Mouse (Mus musculus): ENCODE results near the gene Cpsf3. TPM values are rescaled to one million over a fixed set of nuclear protein-coding genes. Genes with fewer than 3 reads are reported as not detected.

Gene Cpsf3
- 151 TPM for polyA plus RNA-seq (2017; shearing (Covaris generic))

DNA sequence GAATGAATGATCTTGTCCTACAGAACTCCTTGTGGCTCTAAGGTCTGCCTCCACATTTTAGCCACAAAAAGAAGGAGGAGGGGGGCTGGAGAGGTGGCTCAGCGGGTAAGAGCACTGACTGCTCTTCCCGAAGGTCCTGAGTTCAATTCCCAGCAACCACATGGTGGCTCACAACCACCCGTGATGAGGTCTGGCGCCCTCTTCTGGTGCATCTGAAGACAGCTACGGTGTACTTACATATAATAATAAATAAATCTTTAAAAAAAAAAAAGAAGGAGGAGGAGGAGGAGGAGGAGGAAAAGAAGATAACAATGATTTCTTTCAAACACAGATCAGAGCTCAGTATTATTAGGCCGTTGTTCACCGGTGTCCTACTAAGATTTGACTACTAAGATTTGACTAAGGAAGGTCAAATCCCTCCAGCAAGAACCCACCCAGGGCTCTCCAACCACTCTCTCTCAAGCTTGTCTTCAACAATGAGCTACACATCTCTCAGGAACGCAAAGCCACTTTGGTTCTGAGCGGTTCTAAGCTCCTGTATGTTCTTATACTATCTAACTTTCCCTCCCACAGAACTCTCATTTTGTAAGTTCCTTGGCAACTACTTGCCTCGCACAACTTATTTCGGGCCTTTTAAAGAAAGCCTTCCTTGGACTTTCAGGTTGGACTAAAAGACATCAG is at the start of gene Cpsf3:
Gene Cpsf3, plus strand, starts transcription at position 631 of the 681 bp plus-strand sequence.

DNA sequence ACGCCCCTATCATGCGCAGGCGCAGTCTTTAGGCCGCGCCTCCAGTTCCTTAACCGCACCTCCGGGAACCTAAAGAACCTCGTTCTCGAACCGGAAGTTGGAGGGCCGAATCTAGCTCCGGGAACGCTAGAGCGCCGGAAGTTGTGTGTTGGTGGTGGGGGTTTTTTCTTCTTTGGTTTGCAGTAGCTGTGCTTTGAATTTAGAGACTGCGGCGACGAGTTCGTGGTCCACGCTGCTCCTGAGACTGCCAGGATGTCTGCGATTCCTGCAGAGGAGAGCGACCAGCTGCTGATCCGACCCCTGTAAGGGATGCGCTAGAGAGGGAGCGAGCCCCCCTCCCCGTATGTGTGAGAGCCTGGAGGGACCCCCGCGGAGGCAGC is 1.0 kb downstream of the Cpsf3 start, which contains the start of gene Itgb1bp1:
Gene Itgb1bp1, minus strand, starts transcription at position 42 of the 380 bp plus-strand sequence.

DNA sequence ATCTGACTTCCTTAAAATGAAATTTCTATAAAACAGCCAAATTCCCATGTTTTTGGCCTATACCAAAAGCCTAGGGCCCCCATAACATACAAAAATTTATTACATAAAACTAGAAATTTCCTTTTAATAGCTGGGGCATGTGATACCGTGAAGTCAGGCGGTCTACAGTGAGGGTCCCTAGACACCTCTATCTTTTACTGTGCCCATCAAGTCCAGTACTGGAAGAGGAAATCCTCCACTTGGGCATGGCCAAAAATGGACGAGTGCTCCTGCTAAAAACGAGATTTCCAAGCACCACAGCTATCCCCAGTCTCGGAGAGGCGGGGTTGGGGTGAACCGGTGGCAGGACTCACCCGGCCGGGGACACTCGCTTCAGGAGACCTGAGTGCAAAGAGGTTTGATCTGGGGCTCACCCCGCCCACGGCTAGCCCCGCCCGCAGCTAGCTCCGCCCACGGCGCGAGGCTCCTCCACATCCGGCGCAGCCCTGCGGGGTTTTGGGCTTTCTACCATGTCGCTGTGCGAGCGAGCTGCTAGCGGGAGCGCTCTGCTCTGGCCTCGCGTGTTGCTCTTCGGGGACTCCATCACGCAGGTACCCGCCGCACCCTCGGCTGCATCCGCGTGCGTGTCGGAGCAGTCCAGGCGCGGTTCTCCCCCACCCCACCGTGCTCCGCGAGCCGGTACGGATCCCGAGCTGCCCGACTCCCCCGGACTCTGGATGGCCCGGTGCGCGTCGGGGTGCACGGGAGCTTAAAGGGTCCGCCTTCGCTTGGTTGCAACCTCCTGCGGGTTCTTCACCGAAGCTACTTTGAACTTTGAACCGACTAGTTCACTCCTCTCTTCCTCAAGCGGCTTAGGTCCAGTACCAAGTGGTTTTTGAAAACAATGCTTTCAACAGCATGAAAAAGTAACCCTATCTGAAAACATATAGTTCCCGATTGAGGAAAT is 31.0 kb downstream of the Cpsf3 start, which contains the start of gene Iah1:
Gene Iah1, plus strand, starts transcription at position 467 of the 946 bp plus-strand sequence.

Other genes with a start within 250 kb of the Cpsf3 start
- gene Itgb1bp1, start 893 bp downstream of the Cpsf3 start, polyA plus RNA-seq (2017; shearing (Covaris generic)): 110 TPM
- gene Iah1, start 31.0 kb downstream of the Cpsf3 start, polyA plus RNA-seq (2017; shearing (Covaris generic)): 50.2 TPM
- gene Adam17, start 88.2 kb downstream of the Cpsf3 start, polyA plus RNA-seq (2017; shearing (Covaris generic)): 83.8 TPM
- 331 TPM for gene Ywhaq, start 132.2 kb downstream of the Cpsf3 start, polyA plus RNA-seq (2017; shearing (Covaris generic))